In genomic region chr1:153191943-153192329, GRCm38 (mm10) we compare ENCODE assay signal across 7 mouse cellular contexts. TPM values are rescaled to one million over a fixed set of nuclear protein-coding genes. Genes with fewer than 3 reads are reported as not detected.
DNase-seq lines count a peak whose midpoint lies in the region; ATAC-seq lines count a peak whose summit lies in the region.

No protein-coding gene starts in this region.

- no peak overlapping the region for H3K9ac ChIP-seq in forebrain, embryonic 12.5 days
- no peak overlapping the region for H3K9ac ChIP-seq in hindbrain, embryonic 11.5 days (ENCODE audit: low read depth, low read length)
- no peak overlapping the region for H3K9ac ChIP-seq in neural tube, embryonic 14.5 days (replicated peaks; ENCODE audit: low read depth, low read length)

- peaks cover 17% of the 10 kb centered on the region for H3K27me3 ChIP-seq in forebrain, embryonic 12.5 days
- peaks cover 2% of the 10 kb centered on the region for H3K27me3 ChIP-seq in hindbrain, embryonic 11.5 days (ENCODE audit: control insufficient read depth, insufficient read depth, low read length)
- H3K27me3 ChIP-seq in neural tube, embryonic 14.5 days (ENCODE audit: control insufficient read depth, insufficient read depth, low read length): peaks cover 3% of the 10 kb centered on the region

- DNase-seq in retina, adult 2 months (ENCODE audit: low read depth, low spot score): peak; percentile 18
- DNase-seq in retina, embryonic 14.5 days (ENCODE audit: low spot score): no peak
- DNase-seq in hindbrain, embryonic 11.5 days (ENCODE audit: low spot score): peak; percentile 28
- DNase-seq in layer of hippocampus, postnatal 10 days (ENCODE audit: low spot score in 2 of 2): peak; percentile 62 to 71
- DNase-seq in yolk sac, embryonic 10.5 days (ENCODE audit: low spot score): no peak

- no peaks in the 10 kb centered on the region for H3K9me3 ChIP-seq in forebrain, embryonic 12.5 days
- H3K9me3 ChIP-seq in hindbrain, embryonic 11.5 days (ENCODE audit: control insufficient read depth, low read length): no peaks in the 10 kb centered on the region
- no peaks in the 10 kb centered on the region for H3K9me3 ChIP-seq in neural tube, embryonic 14.5 days (ENCODE audit: control insufficient read depth, low read length)

- no peak overlapping the region for H3K4me3 ChIP-seq in forebrain, embryonic 12.5 days (replicated peaks)
- no peak overlapping the region for H3K4me3 ChIP-seq in hindbrain, embryonic 11.5 days (ENCODE audit: low read depth, low read length)
- no peak overlapping the region for H3K4me3 ChIP-seq in neural tube, embryonic 14.5 days (ENCODE audit: low read depth, low read length)

- ATAC-seq in forebrain, embryonic 12.5 days (ENCODE audit: low FRiP score): peak; percentile 58; the same call in 1 of the 2 replicates
- peak; percentile 64 for ATAC-seq in hindbrain, embryonic 11.5 days (ENCODE audit: low FRiP score)
- peak; percentile 71 for ATAC-seq in neural tube, embryonic 14.5 days (ENCODE audit: low read depth)

- no peaks in the 10 kb centered on the region for H3K36me3 ChIP-seq in forebrain, embryonic 12.5 days (replicated peaks)
- no peaks in the 10 kb centered on the region for H3K36me3 ChIP-seq in hindbrain, embryonic 11.5 days (ENCODE audit: control insufficient read depth, insufficient read depth, low read length)
- H3K36me3 ChIP-seq in neural tube, embryonic 14.5 days (ENCODE audit: control insufficient read depth, insufficient read depth, low read length): no peaks in the 10 kb centered on the region

- no peak overlapping the region for H3K4me2 ChIP-seq in forebrain, embryonic 12.5 days
- H3K4me2 ChIP-seq in hindbrain, embryonic 11.5 days (replicated peaks; ENCODE audit: low read depth, low read length): no peak overlapping the region
- no peak overlapping the region for H3K4me2 ChIP-seq in neural tube, embryonic 14.5 days (ENCODE audit: low read depth, low read length)

- peaks cover 15% of the 10 kb centered on the region for H3K4me1 ChIP-seq in forebrain, embryonic 12.5 days
- no peaks in the 10 kb centered on the region for H3K4me1 ChIP-seq in hindbrain, embryonic 11.5 days (replicated peaks; ENCODE audit: control insufficient read depth, insufficient read depth, low read length)
- 0 out of 2 replicates have a peak, but pooled peaks cover 5% of the 10 kb centered on the region for H3K4me1 ChIP-seq in neural tube, embryonic 14.5 days (ENCODE audit: control insufficient read depth, insufficient read depth, low read length)

- H3K27ac ChIP-seq in forebrain, embryonic 12.5 days: 0 out of 2 replicates have a peak overlapping the region, but pooled peaks have one; percentile 54
- no peak overlapping the region for H3K27ac ChIP-seq in hindbrain, embryonic 11.5 days (ENCODE audit: low read depth, low read length)
- no peak overlapping the region; the same call in 1 of the 2 replicates for H3K27ac ChIP-seq in neural tube, embryonic 14.5 days (ENCODE audit: low read depth, low read length)

- WGBS in forebrain, embryonic 12.5 days: 8% methylated on average over 4 of the region's 5 CpGs
- WGBS in hindbrain, embryonic 11.5 days: 26% methylated on average over 5 of the region's 5 CpGs
- 4% methylated on average over 4 of the region's 5 CpGs for WGBS in neural tube, embryonic 14.5 days

RNA-seq across cellular contexts. Expression of gene Lamc2, which starts 5.7 kb away (rescaled TPM):
- polyA plus RNA-seq in forebrain, embryonic 12.5 days (2016; fragmentation: Nextera tagmentation; extraction: Ambion mirVana): 0.47 and 0.94 TPM in 2 replicates
- polyA plus RNA-seq in hindbrain, embryonic 11.5 days (2014; fragmentation: Nextera tagmentation; extraction: Ambion mirVana): 0.77 and 1.0 TPM in 2 replicates
- total RNA-seq in layer of hippocampus, postnatal 10 days (2021): 1 to 10 TPM; 1.9 to 2.7 TPM
- 1.4 and 1.5 TPM in 2 replicates for polyA plus RNA-seq in neural tube, embryonic 14.5 days (2014; fragmentation: Nextera tagmentation; extraction: Ambion mirVana)

Comparison
In these comparisons a context has a peak if more than half of its experiments do, and no peak if none do; other contexts are left out.
1. DNase-seq: peak in retina, adult 2 months (single experiment), hindbrain, embryonic 11.5 days (single experiment) and layer of hippocampus, postnatal 10 days (2 of 2); none in retina, embryonic 14.5 days (single experiment) and yolk sac, embryonic 10.5 days (single experiment).
2. Peak in every context shown above with its lines, with median percentiles within 50 percentile points of each other: ATAC-seq.